Mouse (Mus musculus) CH12.LX (cell line): ENCODE measurements at regions not wholly inside any gene's neighbourhood (a gene's known extent, or its start where the extent isn't known, plus 50 kb on each side); places are given as distances from the start of the nearest gene placed in this dataset.

Experiments used
- DNase-seq: peaks from one replicate; pipeline ENCODE4 v3.0.0-alpha.2; 2013; ENCODE audit errors: extremely low read depth
- H3K27ac ChIP-seq: 2 replicates; pipeline ENCODE4 v1.5.1; 2012; ENCODE audit warnings: low read depth, mild to moderate bottlenecking, control low read depth, moderate library complexity; ENCODE audit not compliant: insufficient read depth
- H3K27me3 ChIP-seq: replicated peaks from 2 replicates; pipeline ENCODE3; 2012; ENCODE audit warnings: inconsistent platforms
- H3K36me3 ChIP-seq, 2 experiments: replicated peaks in 1 of 2; 2 replicates each; pipeline versions ENCODE3 to v1.6.1; 2012; ENCODE audit warnings: inconsistent platforms in 1 of 2, low read length in 1 of 2, mild to moderate bottlenecking in 1 of 2, mixed read lengths in 1 of 2, moderate library complexity in 1 of 2; ENCODE audit not compliant: control insufficient read depth in 1 of 2, insufficient read depth in 1 of 2
- H3K4me1 ChIP-seq, 2 experiments: 2 replicates each; pipeline ENCODE4 v1.6.1; 2012; ENCODE audit warnings: inconsistent platforms in 1 of 2, moderate library complexity in 1 of 2; ENCODE audit not compliant: insufficient read depth in 2 of 2, control insufficient read depth in 1 of 2
- H3K4me2 ChIP-seq: 2 replicates; pipeline ENCODE4 v1.6.1; 2012; ENCODE audit warnings: low read depth, mild to moderate bottlenecking, control low read depth; ENCODE audit not compliant: poor library complexity, insufficient read depth, severe bottlenecking
- H3K4me3 ChIP-seq, 3 experiments: fragments of 150-350 bp in 1 of 3; sonication (generic) in 1 of 3; replicated peaks in 1 of 3; 2 replicates each; pipeline versions ENCODE3 to v1.5.1; 2011 to 2012; ENCODE audit warnings: low read depth in 2 of 3, low read length in 2 of 3, mild to moderate bottlenecking in 2 of 3, moderate library complexity in 2 of 3, control low read depth in 1 of 3, improper control_type of control experiment in 1 of 3, inconsistent platforms in 1 of 3, mixed read lengths in 1 of 3; ENCODE audit not compliant: poor library complexity in 1 of 3
- H3K79me2 ChIP-seq: replicated peaks from 2 replicates; pipeline ENCODE4 v1.6.1; 2012; ENCODE audit warnings: mild to moderate bottlenecking, moderate library complexity; ENCODE audit not compliant: control insufficient read depth, poor library complexity, insufficient read depth, severe bottlenecking; ENCODE audit errors: extremely low read depth
- H3K9ac ChIP-seq: 2 replicates; pipeline ENCODE4 v1.6.1; 2012; ENCODE audit warnings: low read depth, mild to moderate bottlenecking, control low read depth, moderate library complexity; ENCODE audit not compliant: insufficient read depth
- H3K9me3 ChIP-seq: replicated peaks from 2 replicates; pipeline ENCODE3; 2012; ENCODE audit warnings: low read length, inconsistent platforms, mixed read lengths
- CHD2 ChIP-seq: IDR thresholded peaks from 2 replicates; pipeline ENCODE4 v1.6.1; 2011; ENCODE audit warnings: low read length, improper control_type of control experiment
- E2F4 ChIP-seq: IDR thresholded peaks from 2 replicates; pipeline ENCODE4 v1.6.1; 2011; ENCODE audit warnings: low read depth, low read length, improper control_type of control experiment; ENCODE audit not compliant: insufficient replicate concordance
- ELF1 ChIP-seq: IDR thresholded peaks from 2 replicates; pipeline ENCODE4 v1.6.1; 2014; ENCODE audit warnings: low read depth, mild to moderate bottlenecking, inconsistent platforms, low read length, improper control_type of control experiment
- GABPA ChIP-seq: IDR thresholded peaks from 2 replicates; pipeline ENCODE4 v1.6.1; 2012; ENCODE audit warnings: low read depth, low read length, improper control_type of control experiment, inconsistent platforms; ENCODE audit not compliant: insufficient replicate concordance
- IRF4 ChIP-seq: IDR thresholded peaks from 2 replicates; pipeline ENCODE4 v1.6.1; 2014; ENCODE audit warnings: low read depth, mild to moderate bottlenecking, inconsistent platforms, low read length, improper control_type of control experiment
- JUN ChIP-seq: IDR thresholded peaks from 2 replicates; pipeline ENCODE4 v1.6.1; 2011; ENCODE audit warnings: low read depth, mild to moderate bottlenecking, low read length, improper control_type of control experiment, moderate library complexity; ENCODE audit not compliant: insufficient read depth
- MAX ChIP-seq: IDR thresholded peaks from 2 replicates; pipeline ENCODE4 v1.6.1; 2011; ENCODE audit warnings: low read length, improper control_type of control experiment
- MEF2A ChIP-seq: IDR thresholded peaks from 2 replicates; pipeline ENCODE4 v1.6.1; 2014; ENCODE audit warnings: low read depth, mild to moderate bottlenecking, inconsistent platforms, low read length, improper control_type of control experiment, borderline replicate concordance
- MYC ChIP-seq: IDR thresholded peaks from 2 replicates; pipeline ENCODE4 v1.6.1; 2011; ENCODE audit warnings: low read depth, mild to moderate bottlenecking, improper control_type of control experiment, low read length
- PAX5 ChIP-seq: IDR thresholded peaks from 2 replicates; pipeline ENCODE4 v1.6.1; 2012; ENCODE audit warnings: low read length, inconsistent platforms, mixed read lengths
- POLR2A ChIP-seq: IDR thresholded peaks from 2 replicates; pipeline ENCODE4 v1.6.1; 2011; ENCODE audit warnings: low read depth, mild to moderate bottlenecking, improper control_type of control experiment, low read length
- POLR2AphosphoS2 ChIP-seq: IDR thresholded peaks from 2 replicates; pipeline ENCODE4 v1.6.1; 2011; ENCODE audit warnings: low read depth, low read length, improper control_type of control experiment
- RAD21 ChIP-seq: IDR thresholded peaks from 2 replicates; pipeline ENCODE4 v1.6.1; 2011; ENCODE audit warnings: low read depth, mild to moderate bottlenecking, low read length, improper control_type of control experiment, moderate library complexity
- RCOR1 ChIP-seq: conservative IDR thresholded peaks from 2 replicates; pipeline ENCODE4 v1.6.1; 2012; ENCODE audit warnings: low read depth, mild to moderate bottlenecking, inconsistent platforms, low read length, improper control_type of control experiment
- TCF12 ChIP-seq: IDR thresholded peaks from 2 replicates; pipeline ENCODE4 v1.6.1; 2014; ENCODE audit warnings: low read depth, mild to moderate bottlenecking, inconsistent platforms, low read length, improper control_type of control experiment
- UBTF ChIP-seq: IDR thresholded peaks from 2 replicates; pipeline ENCODE4 v1.6.1; 2012; ENCODE audit warnings: low read depth, mild to moderate bottlenecking, inconsistent platforms, low read length, improper control_type of control experiment, moderate library complexity
- USF1 ChIP-seq: IDR thresholded peaks from 2 replicates; pipeline ENCODE4 v1.6.1; 2014; ENCODE audit warnings: low read depth, mild to moderate bottlenecking, inconsistent platforms, low read length, improper control_type of control experiment
- USF2 ChIP-seq: conservative IDR thresholded peaks from 2 replicates; pipeline ENCODE4 v1.6.1; 2011; ENCODE audit warnings: low read depth, low read length, improper control_type of control experiment
- ZC3H11A ChIP-seq: IDR thresholded peaks from 2 replicates; pipeline ENCODE4 v1.6.1; 2012; ENCODE audit warnings: low read depth, mild to moderate bottlenecking, inconsistent platforms, low read length, improper control_type of control experiment
- ZNF384 ChIP-seq: IDR thresholded peaks from 2 replicates; pipeline ENCODE4 v1.6.1; 2012; ENCODE audit warnings: low read depth, low read length, improper control_type of control experiment, inconsistent platforms
- dilution Hi-C: fragments of 300-500 bp; cut with MboI; formaldehyde crosslinking; loops from 2 replicates; pipeline ENCODE4 v1.14.3; 2020; ENCODE audit warnings: low sequenced_read_pairs; ENCODE audit not compliant: extremely low pct_unique_long_range_greater_than_20kb, extremely low pct_ligation_motif_present
- in situ Hi-C: fragments of 300-500 bp; cut with MboI; formaldehyde crosslinking; loops from 3 replicates; pipeline ENCODE4 v1.14.3; 2019; ENCODE audit warnings: low sequenced_read_pairs, low pct_ligation_motif_present, low pct_unique_long_range_greater_than_20kb, mixed read lengths

DNA sequence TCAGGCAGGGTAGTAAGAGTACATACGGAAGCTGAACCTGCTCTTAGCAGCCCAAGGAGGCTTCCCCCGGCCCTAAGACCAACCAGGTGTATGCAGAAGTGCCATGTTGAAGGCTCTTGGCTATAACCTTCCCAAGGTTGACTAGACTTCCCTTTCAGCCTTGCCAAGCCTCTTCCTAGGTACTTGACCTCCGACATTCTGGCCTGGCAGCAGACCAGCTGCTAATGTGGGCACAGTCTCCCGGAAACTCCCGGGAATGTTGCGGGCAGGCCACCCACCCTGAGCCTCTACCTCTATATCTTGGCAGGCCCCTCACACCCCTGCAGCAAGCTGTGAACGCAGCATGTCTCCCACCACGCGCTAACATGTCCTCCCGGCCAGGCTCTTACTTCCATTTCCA is 201.1 kb downstream of the Thbs2 start:
- Histone ChIP-seq H3K79me2 (no peaks in the 10 kb centered on the region), H3K9me3 (no peaks in the 10 kb centered on the region), H3K27me3 (peaks cover 22% of the 10 kb centered on the region), H3K4me2 (no peak overlapping the region), H3K27ac (no peak overlapping the region), H3K9ac (no peak overlapping the region), H3K4me3 (no peak overlapping the region), H3K4me1 (no peaks in the 10 kb centered on the region), H3K36me3 (no peaks in the 10 kb centered on the region)
- in situ Hi-C loops (no loop called here), dilution Hi-C loops (no loop called here)
- DNase-seq, result no peak
- TF ChIP-seq CHD2, result no peak
- no peak for TF ChIP-seq MYC
- TF ChIP-seq E2F4, result no peak
- TF ChIP-seq RAD21, result no peak
- no peak for TF ChIP-seq PAX5
- no peak for TF ChIP-seq MAX
- TF ChIP-seq POLR2AphosphoS2, result no peak
- TF ChIP-seq UBTF, result no peak

DNA sequence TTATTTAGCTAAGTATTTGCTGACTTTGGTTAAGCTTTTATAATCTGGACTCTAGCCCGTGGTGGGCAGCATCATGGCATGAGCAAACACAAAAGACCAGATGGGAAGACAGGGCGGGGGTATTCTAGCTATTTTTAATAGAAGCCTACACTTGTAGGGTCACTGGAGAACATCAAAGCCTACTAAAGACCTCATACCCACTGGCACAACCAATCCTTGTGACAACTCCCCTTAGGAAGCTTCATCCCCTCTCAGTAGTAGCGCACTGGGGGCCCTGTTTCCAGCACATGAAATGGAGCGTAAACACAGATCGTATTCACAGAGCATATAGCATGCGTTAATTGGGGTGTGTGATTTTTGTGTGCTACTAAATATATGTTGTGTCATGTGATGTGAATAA is 202.4 kb downstream of the Smoc2 start:
- in situ Hi-C loops, result no loop called here
- Histone ChIP-seq H3K4me3 (no peak overlapping the region), H3K27me3 (peaks cover 5% of the 10 kb centered on the region), H3K9ac (no peak overlapping the region), H3K79me2 (no peaks in the 10 kb centered on the region), H3K4me1 (no peaks in the 10 kb centered on the region), H3K9me3 (no peaks in the 10 kb centered on the region), H3K36me3 (no peaks in the 10 kb centered on the region), H3K4me2 (no peak overlapping the region), H3K27ac (no peak overlapping the region)
- no peak for DNase-seq
- TF ChIP-seq ZC3H11A, result no peak
- TF ChIP-seq RCOR1, result no peak
- TF ChIP-seq JUN, result no peak
- TF ChIP-seq USF2, result no peak
- TF ChIP-seq GABPA, result no peak
- no peak for TF ChIP-seq TCF12
- no peak for TF ChIP-seq ZNF384
- TF ChIP-seq IRF4, result no peak
- no peak for TF ChIP-seq MEF2A
- TF ChIP-seq POLR2A, result no peak
- TF ChIP-seq USF1, result no peak
- no peak for TF ChIP-seq MYC
- TF ChIP-seq ELF1, result no peak
- dilution Hi-C loops, result no loop called here
